Mouse (Mus musculus) megakaryocyte-erythroid progenitor cell, adult 5 weeks (primary cell): ENCODE results near the gene Tpm3. TPM values are rescaled to one million over a fixed set of nuclear protein-coding genes. Genes with fewer than 3 reads are reported as not detected.

Experiments used
- polyA plus RNA-seq: library from polyadenylated mRNA; stranded (reverse); fragments of >175 nt; gene quantifications from 2 replicates; pipeline ENCODE4 v1.2.3, GENCODE M21; 2012

The Tpm3 gene
- 366 and 435 TPM in 2 replicates for polyA plus RNA-seq

DNA sequence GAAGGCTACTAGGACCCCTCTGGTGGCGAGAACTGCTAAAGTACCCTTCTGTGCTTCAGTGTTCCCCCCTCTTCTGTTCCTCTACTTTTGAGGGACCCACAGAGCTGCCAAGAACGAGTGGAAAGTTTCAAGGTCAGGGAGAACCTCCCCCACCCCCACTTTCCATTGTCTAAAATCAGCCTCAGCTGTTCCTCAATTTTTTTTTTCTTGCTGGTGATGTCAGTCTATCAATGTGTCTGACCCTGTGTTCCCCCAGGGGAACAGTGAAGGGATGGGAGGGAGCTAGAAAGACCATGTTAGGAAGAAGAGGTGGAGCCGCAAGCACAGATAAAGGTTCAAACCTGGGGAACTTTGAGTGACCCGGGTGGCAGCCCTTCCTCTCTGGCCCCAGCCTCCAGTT, at the start of gene Tpm3:
Gene Tpm3, plus strand, starts transcription at position 356 of the 400 bp plus-strand sequence.

DNA sequence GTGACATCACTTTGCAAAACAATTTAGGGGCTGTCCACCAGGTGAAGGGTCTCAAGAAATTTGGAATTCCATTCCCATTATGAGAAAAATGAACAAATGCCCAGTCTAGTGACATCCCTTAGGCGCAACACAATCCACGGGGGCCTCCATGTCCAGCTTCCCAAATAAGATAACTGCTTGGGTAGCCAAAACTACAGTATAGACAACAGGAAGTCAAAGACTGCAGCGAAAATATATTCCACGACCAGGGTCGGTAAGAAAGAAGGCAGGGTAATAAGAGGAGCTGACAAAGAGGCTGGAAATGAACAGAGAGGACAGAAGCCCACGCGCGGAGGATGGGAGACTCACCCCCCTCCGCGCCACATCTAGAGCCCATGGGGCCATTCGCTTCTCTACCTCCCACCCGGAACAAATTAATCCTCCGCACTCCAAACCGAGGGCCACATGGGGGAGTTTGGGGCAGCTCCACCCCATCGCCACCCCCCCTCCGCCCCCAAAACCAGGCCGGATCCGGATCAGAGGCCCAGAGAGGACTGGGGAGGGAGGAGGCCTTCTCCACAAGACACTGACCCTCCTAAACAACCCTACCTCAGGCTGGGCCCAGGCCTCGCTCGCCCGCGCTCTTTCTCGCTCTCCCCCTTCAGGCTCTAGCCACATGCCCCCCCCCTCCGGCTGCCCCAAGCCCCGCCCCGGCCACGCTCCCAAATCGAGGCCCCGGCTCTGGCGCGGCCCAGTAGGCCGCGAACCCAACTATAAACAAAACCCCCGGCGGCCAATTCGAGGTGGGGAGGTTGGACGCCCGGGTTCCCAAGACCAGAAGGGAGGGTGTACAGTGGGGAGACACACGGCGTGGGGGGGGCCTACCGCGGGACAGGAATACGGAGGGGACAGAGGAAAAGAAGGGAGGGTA, 20.8 kb upstream of the Tpm3 start, which contains the start of gene 4933434E20Rik:
Gene 4933434E20Rik, plus strand, starts transcription at position 196 of the 910 bp plus-strand sequence.

DNA sequence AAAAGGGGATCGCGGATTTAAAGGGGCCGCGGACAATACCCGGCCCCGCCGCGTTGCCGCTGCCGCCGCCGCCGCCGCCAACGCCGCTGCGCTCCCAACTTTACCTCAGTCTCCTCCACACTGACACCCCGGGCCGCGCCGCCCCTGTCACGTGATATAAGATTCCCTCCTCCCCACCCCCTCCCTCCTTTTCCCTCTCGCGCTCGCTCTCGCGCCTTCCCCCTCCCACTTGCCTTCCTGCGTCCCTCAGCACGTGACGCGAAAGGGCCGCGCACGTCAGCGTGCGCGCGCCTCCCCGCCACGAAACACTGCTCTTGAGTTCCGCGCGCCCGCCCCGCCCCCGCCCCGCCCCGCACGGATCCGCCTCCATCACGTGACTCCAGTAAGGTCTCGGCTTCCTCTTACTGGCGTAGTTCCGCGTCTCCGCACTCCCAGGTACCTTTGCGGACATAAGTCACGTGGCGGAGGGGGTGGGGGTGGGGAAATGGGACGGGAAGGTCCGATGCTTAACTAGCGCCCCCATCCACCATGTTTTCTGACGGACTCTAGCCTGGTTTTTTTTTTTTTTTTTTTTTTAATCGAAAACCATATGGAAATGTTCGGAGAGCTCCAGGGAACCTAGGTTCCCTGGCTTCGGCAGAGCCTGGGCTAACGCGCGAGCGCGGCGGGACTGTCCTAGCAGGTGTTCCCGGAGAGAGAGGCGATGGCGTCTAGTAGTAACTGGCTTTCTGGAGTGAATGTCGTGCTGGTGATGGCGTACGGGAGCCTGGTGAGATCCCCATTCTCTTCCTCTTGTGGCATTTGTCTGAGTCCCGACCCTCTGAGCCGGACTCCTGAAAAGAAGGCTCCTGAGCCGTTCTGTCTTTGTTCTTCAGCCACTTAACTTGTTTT, 19.9 kb upstream of the Tpm3 start, which contains the start of gene Ubap2l:
Gene Ubap2l, minus strand, starts transcription at position 278 of the 891 bp plus-strand sequence.

DNA sequence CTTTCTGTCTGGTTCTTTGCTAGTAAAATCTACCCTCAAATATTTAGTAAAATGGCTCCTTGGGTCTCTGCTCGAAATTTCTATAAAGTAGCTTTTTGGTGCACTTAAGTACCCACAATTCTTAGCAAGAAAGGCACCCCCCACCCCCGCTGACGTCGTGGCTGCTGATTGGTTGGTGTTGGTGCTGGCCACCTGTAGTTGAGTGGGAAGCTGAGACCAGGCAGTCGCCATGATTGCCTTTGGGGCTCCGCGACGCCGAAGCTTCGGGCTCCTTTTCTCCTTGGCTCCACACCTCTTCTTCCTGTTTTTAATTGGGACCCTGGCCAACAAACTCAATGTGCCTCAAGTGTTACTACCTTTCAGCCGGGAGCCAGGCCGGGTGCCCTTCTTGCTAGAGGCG, 31.5 kb downstream of the Tpm3 start, which contains the start of gene Nup210l:
Gene Nup210l, plus strand, starts transcription at position 195 of the 400 bp plus-strand sequence.

Other genes starting within 250 kb of the Tpm3 start
- gene She, start 241.3 kb upstream of the Tpm3 start, polyA plus RNA-seq: 0.02 and 0.03 TPM in 2 replicates
- 22.2 and 31.3 TPM in 2 replicates for gene Il6ra, start 159.5 kb upstream of the Tpm3 start, polyA plus RNA-seq
- 11.9 and 18.6 TPM in 2 replicates for gene Atp8b2, start 109.1 kb upstream of the Tpm3 start, polyA plus RNA-seq
- 25.8 and 34.8 TPM in 2 replicates for gene Hax1, start 73.9 kb upstream of the Tpm3 start, polyA plus RNA-seq
- gene 4933434E20Rik, start 21.0 kb upstream of the Tpm3 start, polyA plus RNA-seq: 18.3 and 22.3 TPM in 2 replicates
- 125 and 126 TPM in 2 replicates for gene Ubap2l, start 20.0 kb upstream of the Tpm3 start, polyA plus RNA-seq
- 0.07 and 0.08 TPM in 2 replicates for gene Nup210l, start 31.5 kb downstream of the Tpm3 start, polyA plus RNA-seq
- 220 and 293 TPM in 2 replicates for gene Rps27, start 141.0 kb downstream of the Tpm3 start, polyA plus RNA-seq
- gene Rab13, start 141.0 kb downstream of the Tpm3 start, polyA plus RNA-seq: 3.8 and 4.4 TPM in 2 replicates
- gene Jtb, start 158.9 kb downstream of the Tpm3 start, polyA plus RNA-seq: 116 and 122 TPM in 2 replicates
- not detected in 2 replicates for gene Creb3l4, start 170.9 kb downstream of the Tpm3 start, polyA plus RNA-seq
- gene Slc39a1, start 175.5 kb downstream of the Tpm3 start, polyA plus RNA-seq: 12.1 and 13.0 TPM in 2 replicates
- 123 and 136 TPM in 2 replicates for gene Crtc2, start 181.5 kb downstream of the Tpm3 start, polyA plus RNA-seq
- 90.1 and 99.5 TPM in 2 replicates for gene Dennd4b, start 192.5 kb downstream of the Tpm3 start, polyA plus RNA-seq
- gene Gatad2b, start 220.5 kb downstream of the Tpm3 start, polyA plus RNA-seq: 6.1 and 6.7 TPM in 2 replicates